Mouse (Mus musculus) testis, postnatal 14 days (tissue): ENCODE measurements around the gene Arid1b.

ENCODE experiments used
- DNase-seq: peaks from one replicate; pipeline ENCODE4 v3.0.0; 2021; ENCODE audit warnings: low spot score

The Arid1b gene

GRCm38 (mm10) chr17:5163251-5163826, 169.2 kb downstream of the Arid1b start:
- no peak for DNase-seq

- no peak for DNase-seq
Measured at GRCm38 (mm10) chr17:5164794-5165193, 170.7 kb downstream of the Arid1b start.

- DNase-seq: no peak
Measured at GRCm38 (mm10) chr17:5165201-5165825, 171.2 kb downstream of the Arid1b start.

GRCm38 (mm10) chr17:5166175-5166574, 172.0 kb downstream of the Arid1b start:
- no peak for DNase-seq

GRCm38 (mm10) chr17:5168046-5168445, 173.9 kb downstream of the Arid1b start:
- DNase-seq: no peak

- DNase-seq: no peak
Measured at GRCm38 (mm10) chr17:5168640-5169039, 174.5 kb downstream of the Arid1b start.

GRCm38 (mm10) chr17:5170321-5170720, 176.2 kb downstream of the Arid1b start:
- no peak for DNase-seq

- DNase-seq: no peak
Measured at GRCm38 (mm10) chr17:5171467-5171866, 177.3 kb downstream of the Arid1b start.

- no peak for DNase-seq
Measured at GRCm38 (mm10) chr17:5174426-5175020, 180.4 kb downstream of the Arid1b start.

- DNase-seq: no peak
Measured at GRCm38 (mm10) chr17:5175535-5175934, 181.4 kb downstream of the Arid1b start.

GRCm38 (mm10) chr17:5176315-5176714, 182.2 kb downstream of the Arid1b start:
- no peak for DNase-seq

- DNase-seq: no peak
Measured at GRCm38 (mm10) chr17:5178534-5178933, 184.4 kb downstream of the Arid1b start.

- DNase-seq: no peak
Measured at GRCm38 (mm10) chr17:5179004-5179403, 184.9 kb downstream of the Arid1b start.

GRCm38 (mm10) chr17:5179412-5179811, 185.3 kb downstream of the Arid1b start:
- DNase-seq: no peak

- no peak for DNase-seq
Measured at GRCm38 (mm10) chr17:5179925-5180525, 185.9 kb downstream of the Arid1b start.

GRCm38 (mm10) chr17:5180925-5181324, 186.8 kb downstream of the Arid1b start:
- no peak for DNase-seq

GRCm38 (mm10) chr17:5182493-5182892, 188.4 kb downstream of the Arid1b start:
- no peak for DNase-seq

- DNase-seq: no peak
Measured at GRCm38 (mm10) chr17:5185501-5185900, 191.4 kb downstream of the Arid1b start.

GRCm38 (mm10) chr17:5187546-5187945, 193.4 kb downstream of the Arid1b start:
- DNase-seq: no peak

- DNase-seq: no peak
Measured at GRCm38 (mm10) chr17:5188400-5188799, 194.3 kb downstream of the Arid1b start.

GRCm38 (mm10) chr17:5189551-5190351, 195.6 kb downstream of the Arid1b start:
- peak; percentile 93 for DNase-seq

- no peak for DNase-seq
Measured at GRCm38 (mm10) chr17:5190367-5190766, 196.2 kb downstream of the Arid1b start.
